Mouse (Mus musculus) heart, postnatal 0 days (tissue): ENCODE results near the gene Islr.

Source experiments
- CTCF ChIP-seq: IDR thresholded peaks from 2 replicates; pipeline ENCODE4 v1.5.1; 2016; ENCODE audit warnings: antibody characterized with exemption, control low read depth, low read depth
- EP300 ChIP-seq: IDR thresholded peaks from 2 replicates; pipeline ENCODE4 v1.6.1; 2016; ENCODE audit warnings: antibody characterized with exemption, low read depth

- TF ChIP-seq CTCF, result no peak
- no peak for TF ChIP-seq EP300
Measured at GRCm38 (mm10) chr9:58157838-58158237, 46.3 kb downstream of the Islr start.
